Mouse (Mus musculus): ENCODE results near the gene Pacs2. TPM values are rescaled to one million over a fixed set of nuclear protein-coding genes. Genes with fewer than 3 reads are reported as not detected.
A peak's percentile ranks its signal among the peaks of the same experiment; 100 is the strongest.

The Pacs2 gene
- 89.3 TPM for polyA plus RNA-seq (2012; fragmentation: generic; extraction: Trizol)

DNA sequence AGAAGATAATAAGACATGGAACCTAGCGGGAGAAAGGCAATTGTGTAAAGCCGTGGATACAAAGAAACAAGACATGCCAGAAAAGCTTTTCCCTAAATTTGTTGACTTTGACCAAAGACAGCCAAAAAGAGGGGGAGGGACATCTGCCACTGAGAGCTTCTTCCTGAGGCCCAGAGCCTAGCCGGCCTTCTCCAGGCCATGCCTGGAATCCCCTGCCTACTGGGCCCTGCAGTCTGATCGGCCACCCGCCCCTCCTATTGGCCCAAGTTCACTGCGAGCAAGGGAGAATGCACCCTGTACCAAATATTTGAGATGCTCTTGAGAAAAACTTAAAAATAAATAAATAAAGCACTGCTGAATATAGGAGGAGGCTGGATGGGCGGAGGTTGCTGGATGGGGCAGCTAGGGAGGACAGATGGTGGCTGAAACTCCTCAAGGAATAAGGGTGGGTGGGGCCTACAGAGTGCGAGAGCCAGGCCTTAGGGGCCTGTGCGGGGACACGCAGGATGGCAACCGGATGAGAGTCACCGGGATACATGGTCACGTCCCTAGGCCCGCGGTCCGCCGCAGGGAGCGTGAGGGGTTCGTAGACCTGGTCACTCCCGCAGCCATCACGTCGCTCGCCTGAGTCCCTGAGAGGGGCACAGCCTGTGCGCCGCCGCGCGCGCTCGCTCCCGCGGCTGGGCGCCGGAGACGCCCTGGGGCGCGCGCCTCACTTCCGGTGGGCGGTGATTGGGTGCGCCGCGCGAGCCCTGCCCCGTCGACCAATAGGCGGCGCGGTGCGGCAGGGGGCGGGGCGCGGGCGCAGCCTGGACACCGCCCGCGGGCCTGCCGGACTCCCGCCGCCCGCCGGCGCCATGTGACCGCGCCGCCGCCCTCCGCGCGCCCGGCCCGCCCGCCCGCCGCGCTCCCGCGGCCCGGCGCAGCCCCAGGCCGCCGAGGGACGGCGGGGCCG is at the start of gene Pacs2:
TSS of gene Pacs2 (plus strand) at position 905 of the 955 bp plus-strand sequence.
- Histone ChIP-seq H3K36me3 (ENCODE audit: control insufficient read depth, insufficient read depth) (no peaks in the 10 kb centered on the region), H3K4me2 (ENCODE audit: low read depth) (peak within 1 kb of the TSS; percentile 88), H3K79me2 (ENCODE audit: control insufficient read depth, insufficient read depth) (peaks cover 45% of the 10 kb centered on the region), H3K4me3 (peak within 1 kb of the TSS; percentile 54), H3K27me3 (ENCODE audit: control insufficient read depth, insufficient read depth, insufficient read length) (no peaks in the 10 kb centered on the region), H3ac (ENCODE audit: control insufficient read depth, insufficient read length) (peak within 1 kb of the TSS; percentile 95)
- TF ChIP-seq SRF (IDR thresholded peaks at IDR 0.05; ENCODE audit: control insufficient read depth, insufficient read length, low read depth) = no peak
- peak; percentile 99 for TF ChIP-seq POLR2AphosphoS2 (IDR thresholded peaks at IDR 0.05; ENCODE audit: insufficient read length, low read depth)
- TF ChIP-seq TCF3 (IDR thresholded peaks at IDR 0.05; ENCODE audit: insufficient read length, low read depth) = no peak
- TF ChIP-seq POLR2A (IDR thresholded peaks at IDR 0.05; ENCODE audit: insufficient read length, low read depth) = peak; percentile 97
- peak in 1 of 3 experiments; percentile 14 for TF ChIP-seq MYOG (IDR thresholded peaks at IDR 0.05; ENCODE audit: control insufficient read depth in 1 of 3, insufficient read depth in 1 of 3, insufficient read length in 2 of 3, low read depth in 2 of 3)

DNA sequence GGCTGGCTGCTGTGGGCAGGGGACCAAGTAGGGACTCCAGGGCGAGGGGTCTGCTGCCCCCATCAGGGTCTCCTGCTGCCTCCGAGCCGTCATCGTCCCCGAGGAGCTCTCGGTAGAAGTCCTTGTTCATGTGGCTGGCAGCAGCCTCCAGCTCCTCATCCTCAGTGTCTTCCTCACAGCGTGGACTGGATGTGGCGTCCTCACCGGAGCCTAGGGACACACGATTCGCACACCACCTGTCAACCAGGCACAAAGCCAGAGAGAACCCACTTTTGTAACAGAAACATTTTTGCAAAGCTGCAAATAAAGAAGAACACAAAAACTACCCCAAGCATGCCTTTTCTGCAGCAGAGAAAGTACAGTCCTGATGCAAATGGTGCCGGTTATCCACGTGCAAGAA is 48.5 kb upstream of the Pacs2 start:
- no peak overlapping the region for H3K4me2 ChIP-seq (ENCODE audit: low read depth)
- H3K79me2 ChIP-seq (ENCODE audit: control insufficient read depth, insufficient read depth) = no peaks in the 10 kb centered on the region
- no peak for TF ChIP-seq REST (IDR thresholded peaks at IDR 0.05; ENCODE audit: insufficient read depth, insufficient read length)
- TF ChIP-seq MYOD1 (IDR thresholded peaks at IDR 0.05; ENCODE audit: control insufficient read depth in 1 of 3, insufficient read length in 2 of 3, low read depth in 2 of 3) = no peak
- no peak for TF ChIP-seq POLR2AphosphoS2 (IDR thresholded peaks at IDR 0.05; ENCODE audit: insufficient read length, low read depth)
- no peak for TF ChIP-seq E2F4 (IDR thresholded peaks at IDR 0.05; ENCODE audit: insufficient read depth)
- TF ChIP-seq MAX (IDR thresholded peaks at IDR 0.05; ENCODE audit: low read depth) = no peak
- no peak overlapping the region for H3ac ChIP-seq (ENCODE audit: control insufficient read depth, insufficient read length)
- no peaks in the 10 kb centered on the region for H3K27me3 ChIP-seq (ENCODE audit: control insufficient read depth, insufficient read depth, insufficient read length)
- H3K4me3 ChIP-seq = no peak overlapping the region
- peaks cover 38% of the 10 kb centered on the region for H3K36me3 ChIP-seq (ENCODE audit: control insufficient read depth, insufficient read depth)

DNA sequence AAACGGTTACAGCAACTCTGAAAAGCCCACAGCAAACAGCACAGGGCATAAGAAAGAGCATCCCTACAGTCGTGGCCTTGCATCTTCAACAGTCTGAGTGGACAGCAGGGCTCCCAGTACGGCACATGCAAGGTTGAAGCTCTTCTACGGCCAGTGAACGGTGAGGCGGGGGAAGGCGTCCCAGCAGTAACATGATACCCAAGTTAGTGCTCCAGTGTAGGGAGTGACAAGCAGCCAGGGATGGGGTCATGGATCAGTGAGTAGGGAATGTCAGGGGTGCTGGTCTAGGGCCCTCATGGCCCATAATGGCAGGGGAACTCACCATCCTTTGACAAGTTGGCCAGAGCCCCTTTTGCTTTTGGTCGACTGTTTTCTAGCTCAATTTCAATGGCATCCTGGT is 45.4 kb upstream of the Pacs2 start:
- Histone ChIP-seq H3K36me3 (ENCODE audit: control insufficient read depth, insufficient read depth) (peaks cover 44% of the 10 kb centered on the region), H3K27me3 (ENCODE audit: control insufficient read depth, insufficient read depth, insufficient read length) (no peaks in the 10 kb centered on the region), H3K4me2 (ENCODE audit: low read depth) (no peak overlapping the region), H3ac (ENCODE audit: control insufficient read depth, insufficient read length) (no peak overlapping the region), H3K79me2 (ENCODE audit: control insufficient read depth, insufficient read depth) (no peaks in the 10 kb centered on the region), H3K4me3 (no peak overlapping the region)
- TF ChIP-seq SRF (IDR thresholded peaks at IDR 0.05; ENCODE audit: control insufficient read depth, insufficient read length, low read depth) (no peak), REST (IDR thresholded peaks at IDR 0.05; ENCODE audit: insufficient read depth, insufficient read length) (no peak), MYOG (IDR thresholded peaks at IDR 0.05; ENCODE audit: control insufficient read depth in 1 of 3, insufficient read depth in 1 of 3, insufficient read length in 2 of 3, low read depth in 2 of 3) (no peak), CEBPB (IDR thresholded peaks at IDR 0.05; ENCODE audit: insufficient read depth, poor library complexity, severe bottlenecking) (no peak), POLR2AphosphoS2 (IDR thresholded peaks at IDR 0.05; ENCODE audit: insufficient read length, low read depth) (no peak), TCF3 (IDR thresholded peaks at IDR 0.05; ENCODE audit: insufficient read length, low read depth) (no peak), TCF12 (IDR thresholded peaks at IDR 0.05; ENCODE audit: insufficient read depth, poor library complexity, severe bottlenecking) (no peak), MAX (IDR thresholded peaks at IDR 0.05; ENCODE audit: low read depth) (no peak), USF1 (IDR thresholded peaks at IDR 0.05; ENCODE audit: low read depth) (no peak), E2F4 (IDR thresholded peaks at IDR 0.05; ENCODE audit: insufficient read depth) (no peak)

GRCm38 (mm10) chr12:112969616-112970015 is 44.7 kb upstream of the Pacs2 start:
- H3ac ChIP-seq (ENCODE audit: control insufficient read depth, insufficient read length) = no peak overlapping the region
- peaks cover 43% of the 10 kb centered on the region for H3K36me3 ChIP-seq (ENCODE audit: control insufficient read depth, insufficient read depth)
- no peak overlapping the region for H3K4me2 ChIP-seq (ENCODE audit: low read depth)
- H3K27me3 ChIP-seq (ENCODE audit: control insufficient read depth, insufficient read depth, insufficient read length) = no peaks in the 10 kb centered on the region
- TF ChIP-seq CEBPB (IDR thresholded peaks at IDR 0.05; ENCODE audit: insufficient read depth, poor library complexity, severe bottlenecking) (no peak), TCF12 (IDR thresholded peaks at IDR 0.05; ENCODE audit: insufficient read depth, poor library complexity, severe bottlenecking) (no peak), E2F4 (IDR thresholded peaks at IDR 0.05; ENCODE audit: insufficient read depth) (no peak), REST (IDR thresholded peaks at IDR 0.05; ENCODE audit: insufficient read depth, insufficient read length) (no peak), TCF3 (IDR thresholded peaks at IDR 0.05; ENCODE audit: insufficient read length, low read depth) (no peak), USF1 (IDR thresholded peaks at IDR 0.05; ENCODE audit: low read depth) (no peak), SRF (IDR thresholded peaks at IDR 0.05; ENCODE audit: control insufficient read depth, insufficient read length, low read depth) (no peak), MYOG (IDR thresholded peaks at IDR 0.05; ENCODE audit: control insufficient read depth in 1 of 3, insufficient read depth in 1 of 3, insufficient read length in 2 of 3, low read depth in 2 of 3) (no peak), POLR2AphosphoS2 (IDR thresholded peaks at IDR 0.05; ENCODE audit: insufficient read length, low read depth) (no peak), POLR2A (IDR thresholded peaks at IDR 0.05; ENCODE audit: insufficient read length, low read depth) (no peak), MAX (IDR thresholded peaks at IDR 0.05; ENCODE audit: low read depth) (no peak), MYOD1 (IDR thresholded peaks at IDR 0.05; ENCODE audit: control insufficient read depth in 1 of 3, insufficient read length in 2 of 3, low read depth in 2 of 3) (no peak)
- H3K79me2 ChIP-seq (ENCODE audit: control insufficient read depth, insufficient read depth) = no peaks in the 10 kb centered on the region
- H3K4me3 ChIP-seq = no peak overlapping the region

- TF ChIP-seq MYOD1 (IDR thresholded peaks at IDR 0.05; ENCODE audit: control insufficient read depth in 1 of 3, insufficient read length in 2 of 3, low read depth in 2 of 3) = no peak
- no peak for TF ChIP-seq USF1 (IDR thresholded peaks at IDR 0.05; ENCODE audit: low read depth)
- no peak for TF ChIP-seq E2F4 (IDR thresholded peaks at IDR 0.05; ENCODE audit: insufficient read depth)
- no peak for TF ChIP-seq POLR2AphosphoS2 (IDR thresholded peaks at IDR 0.05; ENCODE audit: insufficient read length, low read depth)
- no peak for TF ChIP-seq SRF (IDR thresholded peaks at IDR 0.05; ENCODE audit: control insufficient read depth, insufficient read length, low read depth)
- no peak for TF ChIP-seq CEBPB (IDR thresholded peaks at IDR 0.05; ENCODE audit: insufficient read depth, poor library complexity, severe bottlenecking)
- no peak for TF ChIP-seq TCF12 (IDR thresholded peaks at IDR 0.05; ENCODE audit: insufficient read depth, poor library complexity, severe bottlenecking)
- TF ChIP-seq MAX (IDR thresholded peaks at IDR 0.05; ENCODE audit: low read depth) = no peak
- no peak for TF ChIP-seq TCF3 (IDR thresholded peaks at IDR 0.05; ENCODE audit: insufficient read length, low read depth)
- no peak for TF ChIP-seq POLR2A (IDR thresholded peaks at IDR 0.05; ENCODE audit: insufficient read length, low read depth)
- no peak for TF ChIP-seq MYOG (IDR thresholded peaks at IDR 0.05; ENCODE audit: control insufficient read depth in 1 of 3, insufficient read depth in 1 of 3, insufficient read length in 2 of 3, low read depth in 2 of 3)
- no peak for TF ChIP-seq REST (IDR thresholded peaks at IDR 0.05; ENCODE audit: insufficient read depth, insufficient read length)
- Histone ChIP-seq H3K4me3 (no peak overlapping the region), H3ac (ENCODE audit: control insufficient read depth, insufficient read length) (no peak overlapping the region), H3K79me2 (ENCODE audit: control insufficient read depth, insufficient read depth) (no peaks in the 10 kb centered on the region), H3K36me3 (ENCODE audit: control insufficient read depth, insufficient read depth) (peaks cover 25% of the 10 kb centered on the region), H3K27me3 (ENCODE audit: control insufficient read depth, insufficient read depth, insufficient read length) (no peaks in the 10 kb centered on the region), H3K4me2 (ENCODE audit: low read depth) (no peak overlapping the region)
Measured at GRCm38 (mm10) chr12:112974736-112975135, 39.6 kb upstream of the Pacs2 start.
